Mouse (Mus musculus): ENCODE data around the gene Nebl. TPM values are rescaled to one million over a fixed set of nuclear protein-coding genes. Genes with fewer than 3 reads are reported as not detected.

Gene Nebl
- polyA plus RNA-seq, 1 experiment from 2014 or later: 41.0 TPM

DNA sequence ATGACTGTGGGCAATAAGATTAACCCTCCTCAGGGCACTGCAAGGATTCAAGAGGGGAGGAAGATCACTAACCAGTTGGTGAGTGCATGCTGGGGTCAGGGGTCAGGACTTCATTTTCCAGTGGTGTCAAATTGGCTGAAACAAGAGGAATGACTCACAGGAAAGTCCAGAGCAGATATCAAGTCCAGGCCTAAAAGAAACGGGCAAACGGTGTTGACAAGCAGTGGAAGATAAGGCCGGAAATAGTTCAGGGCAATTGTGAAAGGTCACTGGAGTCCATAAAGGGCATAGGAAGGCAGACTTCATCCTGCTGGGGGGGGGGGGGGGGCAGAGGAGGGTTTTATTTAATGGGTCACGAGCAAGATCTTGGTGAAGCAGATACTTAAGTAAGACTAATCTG is 207.5 kb downstream of the Nebl start:
- no peaks in the 10 kb centered on the region for H3K27me3 ChIP-seq (replicated peaks; ENCODE audit: insufficient read depth, low read length)
- no peak for ATAC-seq
- TF ChIP-seq EP300 (IDR thresholded peaks at IDR 0.05) (no peak), CTCF (IDR thresholded peaks at IDR 0.05) (no peak)
- no peak overlapping the region for H3K4me2 ChIP-seq (replicated peaks; ENCODE audit: low read depth, low read length)
- DNase-seq (ENCODE audit: low spot score): no peak
- H3K9ac ChIP-seq (replicated peaks; ENCODE audit: low read depth): no peak overlapping the region
- H3K9me3 ChIP-seq (ENCODE audit: low read length): no peaks in the 10 kb centered on the region
- WGBS: 24% methylated on average over 4 of the region's 4 CpGs
- no peak overlapping the region for H3K4me3 ChIP-seq (ENCODE audit: low read depth, low read length)
- no peak overlapping the region for H3K27ac ChIP-seq (ENCODE audit: low read length)
- no peaks in the 10 kb centered on the region for H3K4me1 ChIP-seq (ENCODE audit: insufficient read depth, low read depth, low read length)
- no peaks in the 10 kb centered on the region for H3K36me3 ChIP-seq (ENCODE audit: insufficient read depth, low read length)

DNA sequence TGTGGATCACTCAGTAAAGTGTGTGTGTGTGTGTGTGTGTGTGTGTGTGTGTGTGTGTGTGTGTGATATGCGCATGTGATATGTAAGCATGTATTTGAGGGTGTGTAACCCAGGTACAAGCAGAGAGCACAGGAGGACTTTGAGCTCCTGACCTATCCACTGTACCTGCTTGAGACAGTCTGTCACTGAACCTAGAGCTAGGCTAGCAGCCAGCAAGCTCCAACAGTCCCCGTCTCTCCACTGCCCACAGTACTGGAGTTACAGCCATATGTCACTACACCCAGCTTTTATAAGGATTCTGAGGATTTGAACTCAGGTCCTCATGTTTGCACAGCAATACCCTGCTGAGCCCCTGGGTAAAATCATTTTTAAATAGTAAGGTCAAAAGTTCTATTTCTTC is 215.6 kb downstream of the Nebl start:
- no peaks in the 10 kb centered on the region for H3K27me3 ChIP-seq (replicated peaks; ENCODE audit: insufficient read depth, low read length)
- H3K27ac ChIP-seq (ENCODE audit: low read length): no peak overlapping the region
- H3K36me3 ChIP-seq (ENCODE audit: insufficient read depth, low read length): no peaks in the 10 kb centered on the region
- WGBS: 92% methylated on average over 2 of the region's 2 CpGs
- DNase-seq (ENCODE audit: low spot score) (no peak), ATAC-seq (no peak)
- H3K9me3 ChIP-seq (ENCODE audit: low read length): no peaks in the 10 kb centered on the region
- H3K4me1 ChIP-seq (ENCODE audit: insufficient read depth, low read depth, low read length): no peaks in the 10 kb centered on the region
- H3K9ac ChIP-seq (replicated peaks; ENCODE audit: low read depth): no peak overlapping the region
- H3K4me3 ChIP-seq (ENCODE audit: low read depth, low read length): no peak overlapping the region
- no peak overlapping the region for H3K4me2 ChIP-seq (replicated peaks; ENCODE audit: low read depth, low read length)
- TF ChIP-seq CTCF (IDR thresholded peaks at IDR 0.05): no peak
- TF ChIP-seq EP300 (IDR thresholded peaks at IDR 0.05): no peak

DNA sequence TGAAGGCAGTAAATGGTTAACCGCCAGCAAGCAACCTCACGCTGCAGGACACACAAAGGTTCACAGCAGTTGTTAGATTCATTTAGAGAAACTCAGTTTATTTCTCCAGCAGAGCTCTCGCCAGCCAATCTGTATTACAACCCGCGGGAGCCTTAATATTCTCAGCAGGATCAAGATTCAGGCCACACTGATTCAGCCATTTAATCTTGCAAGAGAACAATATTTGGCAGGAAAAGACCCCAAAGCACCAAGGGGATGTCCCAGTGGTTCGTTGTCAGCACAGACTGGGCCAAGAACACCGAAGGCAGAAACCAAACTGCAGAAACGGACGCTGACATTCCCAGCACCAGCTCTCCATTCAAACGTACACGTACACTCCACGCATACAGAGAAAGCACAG is 216.5 kb downstream of the Nebl start:
- DNase-seq (ENCODE audit: low spot score): no peak
- H3K4me3 ChIP-seq (ENCODE audit: low read depth, low read length): no peak overlapping the region
- H3K4me1 ChIP-seq (ENCODE audit: insufficient read depth, low read depth, low read length): no peaks in the 10 kb centered on the region
- no peaks in the 10 kb centered on the region for H3K9me3 ChIP-seq (ENCODE audit: low read length)
- 55% methylated on average over 12 of the region's 12 CpGs for WGBS
- H3K27ac ChIP-seq (ENCODE audit: low read length): no peak overlapping the region
- no peak overlapping the region for H3K9ac ChIP-seq (replicated peaks; ENCODE audit: low read depth)
- no peak overlapping the region for H3K4me2 ChIP-seq (replicated peaks; ENCODE audit: low read depth, low read length)
- H3K36me3 ChIP-seq (ENCODE audit: insufficient read depth, low read length): no peaks in the 10 kb centered on the region
- no peak for ATAC-seq
- TF ChIP-seq EP300 (IDR thresholded peaks at IDR 0.05) (no peak), CTCF (IDR thresholded peaks at IDR 0.05) (no peak)
- no peaks in the 10 kb centered on the region for H3K27me3 ChIP-seq (replicated peaks; ENCODE audit: insufficient read depth, low read length)

DNA sequence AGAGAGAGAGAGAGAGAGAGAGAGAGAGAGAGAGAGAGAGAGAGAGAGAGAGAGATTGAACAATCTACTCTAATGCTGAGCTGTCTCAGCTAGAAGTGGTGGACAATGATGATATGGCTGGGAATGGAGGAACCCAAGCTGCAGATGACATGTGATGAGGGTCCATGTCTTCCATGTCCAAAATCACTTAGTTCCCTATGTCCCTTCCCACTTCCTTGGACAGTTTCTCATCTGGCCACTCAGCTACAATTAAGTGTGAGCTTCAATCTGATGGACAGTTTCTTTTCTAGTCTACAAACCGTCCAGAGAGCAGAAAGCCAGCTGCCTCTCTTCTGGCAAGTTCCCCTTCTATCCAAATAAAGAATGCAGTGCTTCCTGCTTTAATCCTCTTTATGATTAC is 221.3 kb downstream of the Nebl start:
- DNase-seq (ENCODE audit: low spot score) (peak; percentile 91), ATAC-seq (peak; percentile 93)
- Histone ChIP-seq H3K27me3 (replicated peaks; ENCODE audit: insufficient read depth, low read length) (no peaks in the 10 kb centered on the region), H3K9me3 (ENCODE audit: low read length) (no peaks in the 10 kb centered on the region), H3K4me3 (ENCODE audit: low read depth, low read length) (no peak overlapping the region), H3K4me1 (ENCODE audit: insufficient read depth, low read depth, low read length) (no peaks in the 10 kb centered on the region), H3K9ac (replicated peaks; ENCODE audit: low read depth) (no peak overlapping the region), H3K36me3 (ENCODE audit: insufficient read depth, low read length) (no peaks in the 10 kb centered on the region), H3K27ac (ENCODE audit: low read length) (0 out of 2 replicates have a peak overlapping the region, but pooled peaks have one; percentile 47), H3K4me2 (replicated peaks; ENCODE audit: low read depth, low read length) (no peak overlapping the region)
- 15% methylated on average over 1 of the region's 1 CpGs for WGBS
- peak; percentile 79 for TF ChIP-seq EP300 (IDR thresholded peaks at IDR 0.05)
- TF ChIP-seq CTCF (IDR thresholded peaks at IDR 0.05): no peak

DNA sequence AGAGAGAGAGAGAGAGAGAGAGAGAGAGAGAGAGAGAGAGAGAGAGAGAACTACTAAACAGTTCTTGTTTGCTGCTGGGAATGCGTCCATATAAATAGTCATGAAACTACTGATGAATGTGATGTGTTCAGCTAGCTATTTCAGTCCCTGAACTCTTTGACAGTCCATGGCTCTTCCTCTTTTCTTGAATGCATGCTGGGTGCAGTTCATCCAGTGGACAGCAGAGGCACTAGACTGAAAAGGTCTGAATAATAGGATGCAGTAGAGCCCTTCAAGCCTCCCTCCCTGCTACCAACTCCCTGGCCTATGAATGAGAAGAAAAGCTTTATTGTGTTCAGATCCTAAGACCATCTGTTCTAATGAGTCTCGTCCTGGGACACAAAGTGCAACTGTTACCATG is 223.9 kb downstream of the Nebl start:
- no peak overlapping the region for H3K27ac ChIP-seq (ENCODE audit: low read length)
- H3K9me3 ChIP-seq (ENCODE audit: low read length): no peaks in the 10 kb centered on the region
- H3K4me2 ChIP-seq (replicated peaks; ENCODE audit: low read depth, low read length): no peak overlapping the region
- peak; percentile 42 for TF ChIP-seq CTCF (IDR thresholded peaks at IDR 0.05)
- TF ChIP-seq EP300 (IDR thresholded peaks at IDR 0.05): no peak
- ATAC-seq (no peak), DNase-seq (ENCODE audit: low spot score) (no peak)
- WGBS: 81% methylated on average over 2 of the region's 2 CpGs
- H3K27me3 ChIP-seq (replicated peaks; ENCODE audit: insufficient read depth, low read length): no peaks in the 10 kb centered on the region
- no peaks in the 10 kb centered on the region for H3K36me3 ChIP-seq (ENCODE audit: insufficient read depth, low read length)
- no peak overlapping the region for H3K9ac ChIP-seq (replicated peaks; ENCODE audit: low read depth)
- H3K4me3 ChIP-seq (ENCODE audit: low read depth, low read length): no peak overlapping the region
- H3K4me1 ChIP-seq (ENCODE audit: insufficient read depth, low read depth, low read length): no peaks in the 10 kb centered on the region

DNA sequence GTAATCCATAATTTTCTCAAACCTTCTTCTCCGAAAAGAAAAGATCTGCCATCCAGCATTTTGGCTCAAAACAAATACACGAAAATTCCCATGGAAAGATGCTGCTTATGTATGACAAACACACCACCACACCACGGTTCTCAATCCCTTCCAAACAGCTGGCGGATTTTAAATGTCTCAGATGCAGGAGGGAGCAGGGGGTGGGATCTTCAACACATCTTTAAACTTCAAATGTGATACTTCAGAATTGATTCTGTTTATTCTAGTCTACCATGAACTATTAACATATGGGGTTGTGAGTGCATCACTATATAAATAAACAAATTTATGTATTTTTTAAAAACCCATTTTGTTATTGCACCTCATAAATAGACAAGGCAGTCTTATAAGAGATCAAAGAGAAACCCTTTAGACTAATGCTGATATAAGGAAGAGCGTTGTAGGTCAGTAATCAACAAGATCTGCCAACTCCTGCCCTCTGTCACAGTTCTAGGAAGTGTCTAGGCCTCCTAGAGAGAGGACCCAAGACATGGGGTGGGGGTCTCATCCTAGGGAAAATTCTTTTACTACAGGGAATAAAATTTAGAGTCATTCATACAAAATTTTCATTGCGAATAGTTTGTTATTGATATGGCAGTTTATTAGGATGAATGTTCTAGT is 227.0 kb downstream of the Nebl start:
- no peak overlapping the region for H3K4me2 ChIP-seq (replicated peaks; ENCODE audit: low read depth, low read length)
- no peak for ATAC-seq
- 53% methylated on average over 6 of the region's 6 CpGs for WGBS
- no peak for DNase-seq (ENCODE audit: low spot score)
- H3K27ac ChIP-seq (ENCODE audit: low read length): no peak overlapping the region
- no peaks in the 10 kb centered on the region for H3K9me3 ChIP-seq (ENCODE audit: low read length)
- H3K36me3 ChIP-seq (ENCODE audit: insufficient read depth, low read length): no peaks in the 10 kb centered on the region
- no peak overlapping the region for H3K9ac ChIP-seq (replicated peaks; ENCODE audit: low read depth)
- TF ChIP-seq EP300 (IDR thresholded peaks at IDR 0.05): no peak
- no peak for TF ChIP-seq CTCF (IDR thresholded peaks at IDR 0.05)
- H3K4me1 ChIP-seq (ENCODE audit: insufficient read depth, low read depth, low read length): no peaks in the 10 kb centered on the region
- no peaks in the 10 kb centered on the region for H3K27me3 ChIP-seq (replicated peaks; ENCODE audit: insufficient read depth, low read length)
- no peak overlapping the region for H3K4me3 ChIP-seq (ENCODE audit: low read depth, low read length)

DNA sequence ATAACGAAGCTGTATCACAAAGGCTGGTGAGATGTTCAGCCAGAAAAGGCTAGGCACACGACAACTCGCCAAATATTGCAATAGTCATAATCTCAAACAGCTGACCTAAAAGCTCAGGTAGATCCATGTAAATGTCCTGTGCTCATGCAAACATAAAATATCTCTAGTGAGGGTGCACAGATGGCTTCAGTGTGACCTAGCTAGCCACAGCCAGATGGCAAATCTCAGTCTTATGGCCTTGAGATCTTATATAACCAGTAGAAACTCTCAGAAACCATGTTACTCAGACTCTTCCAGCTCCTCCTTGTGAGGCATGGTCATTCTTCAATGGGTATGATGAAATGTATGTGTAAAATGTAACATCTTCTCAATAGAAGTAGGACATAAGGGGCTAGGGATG is 230.2 kb downstream of the Nebl start:
- Histone ChIP-seq H3K4me3 (ENCODE audit: low read depth, low read length) (no peak overlapping the region), H3K27me3 (replicated peaks; ENCODE audit: insufficient read depth, low read length) (no peaks in the 10 kb centered on the region), H3K36me3 (ENCODE audit: insufficient read depth, low read length) (no peaks in the 10 kb centered on the region), H3K27ac (ENCODE audit: low read length) (no peak overlapping the region), H3K9me3 (ENCODE audit: low read length) (no peaks in the 10 kb centered on the region), H3K4me1 (ENCODE audit: insufficient read depth, low read depth, low read length) (no peaks in the 10 kb centered on the region), H3K9ac (replicated peaks; ENCODE audit: low read depth) (no peak overlapping the region), H3K4me2 (replicated peaks; ENCODE audit: low read depth, low read length) (no peak overlapping the region)
- 88% methylated on average over 3 of the region's 3 CpGs for WGBS
- TF ChIP-seq EP300 (IDR thresholded peaks at IDR 0.05) (no peak), CTCF (IDR thresholded peaks at IDR 0.05) (no peak)
- ATAC-seq (no peak), DNase-seq (ENCODE audit: low spot score) (no peak)

Measured in lung, postnatal 0 days (tissue).